8 mouse cellular contexts compared by ENCODE assay signal in genomic region chr12:21778308-21778707, GRCm38 (mm10).
DNase-seq lines count a peak whose midpoint lies in the region; ATAC-seq and TF ChIP-seq lines count a peak whose summit lies in the region.
"Not testable (repeated sequence)": the region's sequence is repeated elsewhere in the genome, so short reads cannot be mapped to it uniquely, and the experiment has no call there.

No protein-coding gene starts in this region.

- TF ChIP-seq POLR2A in heart, adult 2 months (IDR thresholded peaks at IDR 0.05; ENCODE audit: insufficient read depth, low read depth, low read length) = not testable (repeated sequence)

- H3K27ac ChIP-seq in heart, adult 2 months; intestine, postnatal 0 days (ENCODE audit: low read depth, low read length); limb, embryonic 13.5 days; lung, embryonic 14.5 days (ENCODE audit: low read depth); neural tube, embryonic 15.5 days (replicated peaks): not testable (repeated sequence)

- not testable (repeated sequence) for ATAC-seq in intestine, postnatal 0 days; limb, embryonic 13.5 days (ENCODE audit: low FRiP score, low read depth); lung, embryonic 14.5 days (ENCODE audit: insufficient read depth); neural tube, embryonic 15.5 days (ENCODE audit: low FRiP score)

- DNase-seq in embryo, embryonic 9.5 days (ENCODE audit: extremely low spot score) = peak; percentile 0
- DNase-seq in heart, adult 2 months = peak in 1 of 2 experiments; percentile 2
- peak; percentile 3 to 6 for DNase-seq in heart, postnatal 14 days
- DNase-seq in lung, embryonic 14.5 days = not testable (repeated sequence)
- DNase-seq in yolk sac, embryonic 10.5 days (ENCODE audit: low spot score) = peak; percentile 8

- not testable (repeated sequence) for TF ChIP-seq CTCF in heart, adult 2 months (IDR thresholded peaks at IDR 0.05); intestine, postnatal 0 days (IDR thresholded peaks at IDR 0.05; ENCODE audit: low read depth); lung, embryonic 14.5 days (IDR thresholded peaks at IDR 0.05; ENCODE audit: low read depth)

- not testable (repeated sequence) for H3K4me1 ChIP-seq in heart, adult 2 months (ENCODE audit: control insufficient read depth, insufficient read depth, low read length); intestine, postnatal 0 days (replicated peaks; ENCODE audit: control insufficient read depth, insufficient read depth, low read length); limb, embryonic 13.5 days; lung, embryonic 14.5 days (ENCODE audit: insufficient read depth); neural tube, embryonic 15.5 days

- H3K36me3 ChIP-seq in heart, adult 2 months (ENCODE audit: control insufficient read depth, insufficient read depth, low read length); intestine, postnatal 0 days (ENCODE audit: control insufficient read depth, insufficient read depth); limb, embryonic 13.5 days; lung, embryonic 14.5 days (ENCODE audit: insufficient read depth); neural tube, embryonic 15.5 days: not testable (repeated sequence)

- not testable (repeated sequence) for H3K9me3 ChIP-seq in intestine, postnatal 0 days (ENCODE audit: control insufficient read depth); limb, embryonic 13.5 days; lung, embryonic 14.5 days (ENCODE audit: low read depth, low read length); neural tube, embryonic 15.5 days (replicated peaks)

- peak overlapping the region; percentile 61 for H3K4me2 ChIP-seq in intestine, postnatal 0 days (replicated peaks; ENCODE audit: low read depth)
- H3K4me2 ChIP-seq in limb, embryonic 13.5 days (replicated peaks) = peak overlapping the region; percentile 45
- peak overlapping the region; percentile 48 for H3K4me2 ChIP-seq in lung, embryonic 14.5 days
- H3K4me2 ChIP-seq in neural tube, embryonic 15.5 days = peak overlapping the region; percentile 40

- H3K79me2 ChIP-seq in heart, adult 2 months (replicated peaks; ENCODE audit: control insufficient read depth, insufficient read depth, low read length) = not testable (repeated sequence)

- intact Hi-C loops in heart, adult 2 months (cut with DNase I); heart, postnatal 14 days (cut with DNase I): not testable (repeated sequence)

- not testable (repeated sequence) for H3K27me3 ChIP-seq in heart, adult 2 months (ENCODE audit: control insufficient read depth, insufficient read depth, low read length); intestine, postnatal 0 days (replicated peaks; ENCODE audit: control insufficient read depth, insufficient read depth, low read length); limb, embryonic 13.5 days; lung, embryonic 14.5 days (ENCODE audit: insufficient read depth, low read length); neural tube, embryonic 15.5 days (replicated peaks)

- not testable (repeated sequence) for TF ChIP-seq EP300 in heart, adult 2 months (IDR thresholded peaks at IDR 0.05; ENCODE audit: insufficient read depth, low read depth, low read length)

- 0 out of 2 replicates have a peak overlapping the region, but pooled peaks have one; percentile 27 for H3K4me3 ChIP-seq in heart, adult 2 months
- H3K4me3 ChIP-seq in intestine, postnatal 0 days (ENCODE audit: low read depth, low read length) = peak overlapping the region; percentile 22
- peak overlapping the region; percentile 29 for H3K4me3 ChIP-seq in limb, embryonic 13.5 days
- H3K4me3 ChIP-seq in lung, embryonic 14.5 days (ENCODE audit: low read depth, low read length) = peak overlapping the region; percentile 33
- peak overlapping the region; percentile 19 for H3K4me3 ChIP-seq in neural tube, embryonic 15.5 days (replicated peaks)

- peak overlapping the region; percentile 44 for H3K9ac ChIP-seq in heart, adult 2 months (ENCODE audit: low read depth, low read length)
- not testable (repeated sequence) for H3K9ac ChIP-seq in intestine, postnatal 0 days (ENCODE audit: low read depth, low read length); limb, embryonic 13.5 days; lung, embryonic 14.5 days; neural tube, embryonic 15.5 days (replicated peaks)

- 25% methylated on average over 50 of the region's 50 CpGs for WGBS in heart, adult 2 months
- 23% methylated on average over 38 of the region's 50 CpGs for WGBS in intestine, postnatal 0 days
- 29% methylated on average over 45 of the region's 50 CpGs for WGBS in limb, embryonic 13.5 days
- WGBS in lung, embryonic 14.5 days = 28% methylated on average over 34 of the region's 50 CpGs
- 29% methylated on average over 49 of the region's 50 CpGs for WGBS in neural tube, embryonic 15.5 days
